Mouse (Mus musculus): ENCODE results near the gene Gale.

- TF ChIP-seq POLR2A (IDR thresholded peaks at IDR 0.05; ENCODE audit: borderline replicate concordance, low read depth, low read length) (no peak), CTCF (IDR thresholded peaks at IDR 0.05; ENCODE audit: low read depth, low read length) (no peak)
Measured at GRCm38 (mm10) chr4:136004921-136005320, 41.4 kb downstream of the Gale start.

All from bone marrow macrophage, adult 2 months (primary cell).